Mouse (Mus musculus) embryonic facial prominence, embryonic 15.5 days (tissue): ENCODE measurements around the gene Armc2. TPM values are rescaled to one million over a fixed set of nuclear protein-coding genes. Genes with fewer than 3 reads are reported as not detected.

Experiments used
- ATAC-seq: fragments of 200-750 bp; cut with Nextera tagmentation; 2 replicates; pipeline ENCODE4 v1.8.0; 2017; ENCODE audit warnings: low read depth, moderate TSS enrichment; ENCODE audit not compliant: insufficient number of reproducible peaks, low FRiP score, low TSS enrichment
- H3K27ac ChIP-seq: fragments of 300-500 bp; sonication (generic); replicated peaks from 2 replicates; pipeline ENCODE4 v1.5.1; 2015; ENCODE audit warnings: mild to moderate bottlenecking, inconsistent platforms
- H3K27me3 ChIP-seq: fragments of 300-500 bp; sonication (generic); 2 replicates; pipeline ENCODE4 v1.6.1; 2015; ENCODE audit warnings: inconsistent platforms
- H3K36me3 ChIP-seq: fragments of 300-500 bp; sonication (generic); 2 replicates; pipeline ENCODE4 v1.6.1; 2015; ENCODE audit warnings: mild to moderate bottlenecking, inconsistent platforms
- H3K4me1 ChIP-seq: fragments of 300-500 bp; sonication (generic); 2 replicates; pipeline ENCODE4 v1.6.1; 2015; ENCODE audit warnings: inconsistent platforms
- H3K4me2 ChIP-seq: fragments of 300-500 bp; sonication (generic); replicated peaks from 2 replicates; pipeline ENCODE4 v1.6.1; 2015; ENCODE audit warnings: mild to moderate bottlenecking, inconsistent platforms
- H3K4me3 ChIP-seq: fragments of 300-500 bp; sonication (generic); replicated peaks from 2 replicates; pipeline ENCODE4 v1.5.1; 2015; ENCODE audit warnings: mild to moderate bottlenecking, inconsistent platforms
- H3K9ac ChIP-seq: fragments of 300-500 bp; sonication (generic); 2 replicates; pipeline ENCODE4 v1.6.1; 2015; ENCODE audit warnings: inconsistent platforms
- H3K9me3 ChIP-seq: fragments of 300-500 bp; sonication (generic); replicated peaks from 2 replicates; pipeline ENCODE4 v1.6.1; 2016; ENCODE audit warnings: inconsistent platforms
- WGBS: fragments of 180-500 bp; shearing (Covaris S2); methylation state at CpG from one replicate; pipeline ENCODE4 v1.1.7; 2015; 5-methylcytosine and 5-hydroxymethylcytosine counted together
- polyA plus RNA-seq: library from polyadenylated mRNA; unstranded; fragments of >200 nt; fragmentation: Nextera tagmentation; extraction: Ambion mirVana; gene quantifications from 2 replicates; pipeline ENCODE4 v1.2.1, GENCODE M21; 2015

Gene Armc2
- polyA plus RNA-seq, 1 experiment from 2014 or later = 5.2 TPM

- no peaks in the 10 kb centered on the region for H3K36me3 ChIP-seq
These were observed 152.0 kb downstream of the Armc2 start for GRCm38 (mm10) chr10:41866069-41866837.

More at GRCm38 (mm10) chr10:41866069-41866837, 152.0 kb downstream of the Armc2 start:
- Histone ChIP-seq H3K9ac (no peak overlapping the region), H3K4me1 (peaks cover 15% of the 10 kb centered on the region), H3K4me2 (no peak overlapping the region), H3K27ac (peak overlapping the region; percentile 66; the same call in 1 of the 2 replicates), H3K4me3 (no peak overlapping the region), H3K27me3 (no peaks in the 10 kb centered on the region), H3K9me3 (no peaks in the 10 kb centered on the region)
- 35% methylated on average over 3 of the region's 3 CpGs for WGBS
- peak; percentile 82 for ATAC-seq

Other genes with a start within 250 kb of the Armc2 start
- 23.9 and 24.5 TPM in 2 replicates for gene Cep57l1, start 208.6 kb downstream of the Armc2 start, polyA plus RNA-seq
- 47.7 and 49.1 TPM in 2 replicates for gene Sesn1, start 208.5 kb downstream of the Armc2 start, polyA plus RNA-seq